Mouse (Mus musculus) brain, embryonic 14.5 days (tissue): ENCODE measurements around the gene Plxdc2. TPM values are rescaled to one million over a fixed set of nuclear protein-coding genes. Genes with fewer than 3 reads are reported as not detected.

Experiments
- DNase-seq: peaks from one replicate; pipeline ENCODE4 v3.0.0-alpha.2; 2011; ENCODE audit warnings: low read depth
- CTCF ChIP-seq: fragments of 200-500 bp; IDR thresholded peaks from 2 replicates; pipeline ENCODE4 v1.5.1; 2012; ENCODE audit warnings: inconsistent platforms, mild to moderate bottlenecking, moderate library complexity, borderline replicate concordance; ENCODE audit not compliant: insufficient read depth, insufficient read length; ENCODE audit errors: extremely low read depth
- POLR2A ChIP-seq: fragments of 200-500 bp; IDR thresholded peaks from 2 replicates; pipeline ENCODE4 v1.6.1; 2012; ENCODE audit warnings: mild to moderate bottlenecking, inconsistent platforms, borderline replicate concordance; ENCODE audit not compliant: poor library complexity, insufficient read depth, insufficient read length, severe bottlenecking; ENCODE audit errors: extremely low read depth
- polyA plus RNA-seq: library from polyadenylated mRNA; depleted of rRNA; stranded (reverse); fragments of >200 nt; gene quantifications from 2 replicates; pipeline ENCODE4 v1.2.3, GENCODE M21; 2012; rRNA removed

The Plxdc2 gene
- polyA plus RNA-seq, result 5.5 and 9.1 TPM in 2 replicates

DNA sequence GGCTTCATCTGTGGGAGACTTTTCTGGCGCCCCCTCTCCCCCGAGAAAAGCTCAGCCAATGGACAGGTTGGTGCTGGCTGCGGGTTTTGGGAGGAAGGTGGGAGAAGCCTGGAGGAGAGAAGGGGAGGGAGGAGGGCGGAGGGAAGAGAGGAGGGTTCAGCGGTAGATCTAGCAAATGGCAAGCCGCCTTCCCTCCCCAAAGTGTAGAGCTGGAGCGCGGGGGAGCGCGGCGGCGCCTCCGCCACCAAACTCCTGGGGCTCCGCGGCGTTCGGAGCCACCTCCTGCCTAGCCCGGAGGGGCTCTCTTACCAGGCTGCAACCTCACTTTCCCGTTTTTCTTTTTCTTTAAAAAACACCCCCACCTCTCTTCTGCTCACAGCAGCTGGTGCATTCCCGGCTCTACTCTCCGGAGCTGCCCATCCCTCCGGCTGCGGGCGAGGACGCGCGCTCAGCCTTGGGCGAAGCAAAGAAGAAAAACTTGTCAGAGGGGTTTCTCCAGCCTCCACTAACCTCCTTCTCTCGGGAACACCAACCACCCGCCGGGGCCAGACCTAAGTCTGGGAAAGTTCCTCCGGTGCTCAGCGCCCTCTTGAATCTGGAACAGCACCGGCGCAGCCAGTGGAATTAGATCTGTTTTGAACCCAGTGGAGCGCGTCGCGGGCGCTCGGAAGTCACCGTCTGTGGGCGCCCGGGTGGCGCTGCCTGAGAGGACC is at the start of gene Plxdc2:
Plxdc2 (plus strand) TSS at position 199 of the 713 bp plus-strand sequence.
- TF ChIP-seq POLR2A (peak; percentile 30; the same call in 1 of the 2 replicates), CTCF (no peak)
- DNase-seq, result peak; percentile 93

GRCm38 (mm10) chr2:16310387-16310786 is 45.7 kb upstream of the Plxdc2 start:
- peak; percentile 67 for DNase-seq
- TF ChIP-seq POLR2A (no peak), CTCF (no peak)

- TF ChIP-seq CTCF, result peak; percentile 52; the same call in 1 of the 2 replicates
- TF ChIP-seq POLR2A, result no peak
- peak; percentile 53 for DNase-seq
Measured at GRCm38 (mm10) chr2:16312400-16313070, 43.6 kb upstream of the Plxdc2 start.

- TF ChIP-seq POLR2A, result no peak
Measured at GRCm38 (mm10) chr2:16335194-16335781, 20.8 kb upstream of the Plxdc2 start.

GRCm38 (mm10) chr2:16344564-16344963 is 11.5 kb upstream of the Plxdc2 start:
- no peak for DNase-seq
- TF ChIP-seq POLR2A, result no peak
- no peak for TF ChIP-seq CTCF

More at GRCm38 (mm10) chr2:16335194-16335781, 20.8 kb upstream of the Plxdc2 start:
- DNase-seq, result no peak

- TF ChIP-seq POLR2A (no peak), CTCF (no peak)
- no peak for DNase-seq
Measured at GRCm38 (mm10) chr2:16351106-16351505, 5.0 kb upstream of the Plxdc2 start.

DNA sequence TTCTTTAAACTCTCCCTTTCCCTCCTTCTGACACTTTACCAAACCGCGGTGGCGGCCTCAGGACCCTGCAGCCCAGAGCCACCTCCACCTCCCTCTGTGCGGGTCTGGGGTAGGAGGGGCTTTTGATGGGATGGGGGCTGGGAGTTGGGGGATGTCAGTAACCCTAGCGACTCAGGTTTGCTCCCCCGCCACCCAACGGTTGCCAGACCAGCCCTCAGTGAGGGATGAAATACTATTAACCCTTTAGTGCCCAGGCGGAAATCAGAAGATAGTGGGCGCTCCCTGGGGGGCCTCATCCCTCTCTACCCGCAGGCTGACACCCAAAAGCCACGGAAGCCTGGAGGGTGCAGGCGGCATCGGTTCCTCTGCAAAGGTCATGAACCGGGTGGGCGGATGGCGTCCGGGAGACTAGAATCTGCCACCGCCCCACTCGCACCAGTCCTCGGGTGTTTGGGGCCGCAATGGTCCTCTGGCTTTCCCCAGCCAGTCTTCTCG is 446 bp upstream of the Plxdc2 start:
- TF ChIP-seq CTCF (no peak), POLR2A (no peak)
- DNase-seq, result peak; percentile 92

GRCm38 (mm10) chr2:16356921-16357837 is 1.1 kb downstream of the Plxdc2 start:
- peak; percentile 25 for DNase-seq
- TF ChIP-seq CTCF (no peak), POLR2A (no peak)

DNA sequence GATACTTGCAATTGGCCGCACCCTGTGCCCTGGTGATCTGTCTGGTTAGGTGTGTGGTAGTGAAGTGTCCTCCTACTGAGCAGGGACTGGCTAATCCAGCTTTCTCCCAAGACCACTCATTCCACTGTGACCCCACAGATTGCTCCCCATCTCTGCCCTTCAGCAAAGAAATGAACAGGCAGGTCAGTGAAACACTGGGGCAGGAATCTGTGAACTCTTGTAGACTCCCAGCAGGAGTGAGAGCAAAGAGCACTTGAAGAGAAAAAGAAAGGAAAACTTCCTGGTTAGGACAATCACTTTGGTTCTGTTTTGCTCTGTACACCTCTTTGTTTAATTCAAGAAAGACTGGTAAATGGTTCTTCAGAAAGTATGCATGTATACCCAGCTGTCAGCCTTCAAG is 1.8 kb downstream of the Plxdc2 start:
- TF ChIP-seq CTCF, result no peak
- no peak for TF ChIP-seq POLR2A

GRCm38 (mm10) chr2:16359341-16359928 is 3.3 kb downstream of the Plxdc2 start:
- peak; percentile 65 for DNase-seq
- TF ChIP-seq POLR2A (no peak), CTCF (no peak)

More for the DNA sequence above, 1.8 kb downstream of the Plxdc2 start:
- DNase-seq, result no peak

DNA sequence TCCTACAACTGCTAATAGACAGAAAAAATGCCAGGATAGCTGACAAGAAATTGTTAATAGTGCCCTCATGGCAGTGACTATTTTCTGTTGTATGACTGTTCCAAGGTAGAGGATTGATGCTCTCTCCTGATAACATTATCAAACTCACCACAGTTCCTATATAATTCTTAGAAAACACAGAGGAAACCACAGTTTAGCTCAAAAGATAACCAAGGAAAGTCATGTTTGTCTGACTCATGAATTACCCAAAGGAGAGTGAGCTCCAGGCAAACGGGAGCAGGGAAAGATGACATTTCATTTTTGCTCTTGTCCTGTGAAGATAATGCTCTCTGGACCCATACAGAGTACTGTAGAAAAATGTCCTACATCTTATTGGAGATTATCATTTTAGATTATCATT is 8.6 kb downstream of the Plxdc2 start:
- DNase-seq, result no peak
- TF ChIP-seq CTCF, result no peak
- TF ChIP-seq POLR2A, result no peak

- TF ChIP-seq POLR2A, result no peak
- TF ChIP-seq CTCF, result no peak
- no peak for DNase-seq
Measured at GRCm38 (mm10) chr2:16365830-16366401, 9.8 kb downstream of the Plxdc2 start.
